Mouse (Mus musculus) yolk sac, embryonic 10.5 days (tissue): ENCODE measurements around the gene Pip4k2c.
A peak's percentile ranks its signal among the peaks of the same experiment; 100 is the strongest.

Experiments
- DNase-seq: peaks from one replicate; pipeline ENCODE4 v3.0.0-alpha.2; 2017; ENCODE audit warnings: low spot score

Gene Pip4k2c

DNA sequence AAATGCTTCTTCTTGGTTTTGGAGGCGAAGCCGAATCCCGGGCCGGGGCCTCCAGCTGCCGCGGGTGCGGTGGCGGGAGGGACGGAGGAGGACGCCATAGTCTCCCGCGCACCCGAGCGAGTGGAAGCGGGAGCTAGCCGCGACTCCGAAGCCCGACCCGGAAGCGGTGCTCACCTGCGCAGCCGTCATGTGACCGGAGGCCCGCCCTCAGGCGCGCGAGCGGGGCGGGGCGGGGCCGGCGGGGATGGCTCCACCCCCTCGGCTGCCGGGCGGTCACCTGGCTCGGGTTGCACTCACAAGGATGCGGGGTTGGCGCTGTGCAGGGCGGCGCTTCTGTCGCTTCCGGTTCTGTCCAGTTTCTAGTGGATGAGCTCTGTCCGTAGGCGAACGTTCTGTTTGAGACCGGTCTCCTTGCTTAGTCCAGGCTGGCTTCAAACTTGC lies at the start of gene Pip4k2c:
Pip4k2c (minus strand) TSS at position 172 of the 441 bp plus-strand sequence.
- DNase-seq = peak; percentile 94

DNA sequence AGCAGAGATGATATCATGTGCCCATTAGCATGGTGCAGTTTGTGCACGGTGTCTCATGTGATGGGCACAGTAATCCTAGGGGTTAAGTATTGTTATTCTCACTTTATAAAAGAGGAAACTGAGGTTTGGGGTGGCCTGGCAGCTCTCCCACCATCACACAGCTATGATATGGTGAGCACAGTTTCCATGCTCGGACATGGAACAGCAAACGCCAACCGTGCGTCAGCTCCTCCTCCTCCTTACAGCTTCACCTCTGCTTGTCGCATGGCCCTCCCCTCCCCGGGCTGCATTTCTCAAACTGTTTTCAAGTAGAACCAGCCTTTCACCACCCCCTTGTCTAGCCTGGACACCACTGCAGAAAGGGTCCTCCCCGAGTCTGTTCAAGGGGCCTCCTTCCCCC lies 47.1 kb upstream of the Pip4k2c start:
- DNase-seq = no peak

DNA sequence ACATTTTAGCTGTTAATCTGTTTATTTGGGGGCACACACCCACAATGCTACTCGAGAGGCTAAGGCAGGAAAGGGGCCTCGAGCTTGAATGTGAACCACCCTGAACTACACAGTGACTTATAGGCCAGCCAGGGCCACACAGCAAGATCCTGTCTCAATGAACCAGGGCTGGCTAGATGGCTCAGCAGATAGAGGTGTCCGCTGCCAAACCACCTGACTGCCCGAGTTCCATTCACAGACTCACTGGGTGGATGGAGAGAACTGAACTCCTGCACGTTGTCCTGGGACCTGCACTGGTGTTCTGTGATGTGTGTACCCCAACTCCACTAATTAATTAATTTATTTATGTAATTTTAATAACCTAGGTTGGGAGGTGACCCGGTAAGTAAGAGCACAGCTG lies 46.4 kb upstream of the Pip4k2c start:
- no peak for DNase-seq

DNA sequence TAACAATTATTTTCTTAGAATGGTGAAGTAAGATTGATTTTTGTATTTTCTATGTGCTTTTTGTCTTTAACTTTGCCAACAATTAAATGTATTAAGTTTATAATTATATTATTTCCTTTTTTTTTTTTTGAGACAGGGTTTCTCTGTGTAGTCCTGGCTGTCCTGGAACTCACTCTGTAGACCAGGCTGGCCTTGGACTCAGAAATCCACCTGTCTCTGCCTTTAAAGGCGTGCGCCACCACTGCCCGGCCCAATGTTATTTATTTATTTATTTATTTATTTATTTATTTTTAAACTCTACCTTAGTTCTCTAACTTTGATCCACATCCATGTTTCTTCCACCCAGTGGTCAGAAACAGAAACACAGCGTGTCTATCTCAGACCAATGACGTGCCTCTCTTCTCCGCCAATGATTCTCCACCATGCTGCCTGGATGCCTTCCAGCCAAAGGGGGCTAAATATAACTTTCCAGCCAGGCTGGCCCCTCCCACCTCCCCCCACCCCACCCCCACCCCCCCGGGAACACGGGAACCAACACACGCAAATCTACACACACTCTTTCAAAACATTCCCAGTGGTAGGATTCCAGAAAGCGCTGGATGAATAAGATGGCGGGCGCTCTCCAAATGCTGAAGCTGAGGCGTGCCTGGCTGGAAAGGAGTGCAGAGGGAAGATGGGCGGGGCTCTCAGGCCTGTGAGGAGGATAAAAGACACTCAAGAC lies 44.4 kb upstream of the Pip4k2c start:
- peak; percentile 66 for DNase-seq

DNA sequence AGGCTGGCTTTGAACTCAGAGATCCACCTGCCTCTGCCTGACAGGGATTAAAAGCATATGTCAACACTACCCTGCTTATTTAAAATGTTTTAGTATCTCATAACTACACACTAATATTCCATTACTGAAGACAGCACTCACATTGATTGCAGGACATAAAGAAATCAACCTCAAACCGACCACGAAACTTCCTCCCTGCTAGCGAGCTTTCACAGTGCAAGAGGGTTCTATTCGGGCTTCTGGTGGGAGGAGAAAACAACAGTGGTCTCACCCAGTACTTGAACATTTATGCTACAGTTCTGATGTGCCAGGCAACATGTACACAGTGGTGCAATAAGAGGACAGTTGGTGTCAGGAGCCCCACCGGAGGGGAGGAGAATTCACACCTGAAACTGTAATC lies 39.4 kb upstream of the Pip4k2c start:
- DNase-seq = no peak

DNA sequence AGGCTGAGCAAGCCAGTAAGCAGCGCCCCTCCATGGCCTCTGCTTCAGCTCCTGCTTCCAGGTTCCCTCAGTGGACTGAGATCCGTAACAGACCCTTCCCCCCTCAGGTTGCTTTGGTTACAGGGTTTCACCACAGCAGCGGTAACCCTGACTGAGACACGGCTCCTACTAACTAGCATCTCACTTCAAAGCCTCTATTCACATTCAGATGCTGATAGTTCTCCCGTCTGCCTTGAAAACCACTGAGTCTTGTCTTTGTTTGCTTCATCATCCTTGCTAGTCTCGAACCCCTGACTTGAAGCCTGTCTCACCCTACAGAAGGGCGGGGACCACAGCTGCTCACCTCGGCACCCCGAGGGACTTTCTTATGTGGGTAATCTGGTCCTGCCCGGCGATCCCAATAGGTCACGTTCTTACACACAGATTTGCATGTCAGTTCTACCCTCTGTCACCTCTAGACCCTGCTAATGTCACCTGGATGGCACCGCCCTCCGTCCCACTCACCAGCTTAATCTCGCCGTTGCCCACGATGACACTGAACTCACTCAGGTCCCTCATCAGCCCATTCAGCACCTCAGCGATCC lies 26.9 kb upstream of the Pip4k2c start:
- DNase-seq = no peak

DNA sequence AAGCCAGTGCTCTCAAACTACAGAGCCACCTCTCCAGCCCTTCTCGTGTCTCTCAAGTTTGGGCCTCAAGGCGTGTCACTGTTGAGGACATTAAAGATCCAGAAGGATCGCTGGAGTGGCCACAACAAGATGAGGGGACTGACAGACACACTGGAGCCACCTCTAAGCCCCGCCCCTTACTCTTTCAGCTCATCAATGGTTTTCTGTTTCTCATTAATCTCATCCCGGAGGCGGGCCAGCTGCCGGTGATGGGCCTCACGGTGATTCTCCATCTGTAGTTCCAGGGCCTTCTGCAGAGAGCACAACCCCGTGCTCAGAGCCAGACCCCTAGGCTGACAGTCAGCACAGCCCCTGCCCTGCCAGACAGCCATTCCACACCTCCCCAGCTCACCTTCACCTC lies 25.2 kb upstream of the Pip4k2c start:
- DNase-seq = no peak

DNA sequence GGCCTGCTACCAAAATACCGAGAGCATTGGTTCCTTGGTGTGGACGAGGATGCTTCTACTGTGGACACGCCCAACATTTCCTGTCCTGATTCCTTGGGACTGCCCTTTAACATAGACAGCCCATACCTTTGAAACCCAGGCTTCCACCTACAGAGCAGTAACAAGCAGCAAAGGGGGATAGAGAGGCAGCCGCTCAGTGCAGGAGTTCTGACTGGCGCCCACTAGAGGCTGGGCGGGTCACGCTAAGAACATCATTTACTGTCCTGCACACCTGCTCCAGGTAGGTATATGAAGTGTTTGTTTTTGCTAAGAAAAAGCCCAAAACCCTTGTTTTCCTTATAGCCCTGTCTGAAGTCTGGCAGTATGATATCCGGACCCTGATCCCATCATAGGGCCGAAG lies 21.8 kb upstream of the Pip4k2c start:
- DNase-seq = no peak

DNA sequence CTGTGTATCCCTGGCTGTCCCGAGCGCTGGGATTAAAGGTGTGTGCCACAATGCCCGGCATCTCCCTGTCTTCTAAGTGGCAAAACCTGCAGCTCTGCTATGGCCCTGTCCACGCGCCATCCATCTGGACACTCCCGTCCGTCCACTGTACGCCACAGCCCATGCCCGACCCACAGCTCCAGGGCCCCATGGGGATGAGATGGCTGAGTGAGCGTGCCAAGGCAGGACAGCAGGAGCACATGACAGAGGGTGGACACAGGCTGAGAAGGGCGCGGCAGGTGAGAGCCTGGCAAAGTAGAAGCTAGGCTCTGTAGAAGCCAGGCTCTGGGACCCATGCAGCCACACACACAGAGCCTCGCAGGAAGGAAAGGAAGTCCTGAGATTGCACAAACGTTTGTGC lies 20.4 kb upstream of the Pip4k2c start:
- DNase-seq = no peak

DNA sequence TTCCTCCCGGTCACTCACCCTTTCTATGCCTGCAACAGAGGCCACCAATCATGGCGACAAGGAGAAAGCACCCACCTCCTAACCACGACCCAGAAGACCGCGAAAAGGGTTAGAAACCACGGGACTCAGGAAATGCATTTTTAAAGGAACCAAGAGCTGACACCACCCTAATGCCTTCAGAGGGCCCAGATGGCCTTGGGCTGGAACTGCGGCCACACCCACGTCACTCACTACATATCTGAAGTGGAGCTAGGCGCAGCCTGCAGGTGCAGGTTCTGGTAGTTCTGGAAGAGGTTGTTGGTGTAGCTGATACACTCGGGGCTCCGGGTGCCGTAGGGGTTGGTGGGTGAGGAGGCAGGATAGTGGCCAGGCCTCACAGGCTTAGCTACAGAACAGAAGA lies 19.3 kb upstream of the Pip4k2c start:
- no peak for DNase-seq

DNA sequence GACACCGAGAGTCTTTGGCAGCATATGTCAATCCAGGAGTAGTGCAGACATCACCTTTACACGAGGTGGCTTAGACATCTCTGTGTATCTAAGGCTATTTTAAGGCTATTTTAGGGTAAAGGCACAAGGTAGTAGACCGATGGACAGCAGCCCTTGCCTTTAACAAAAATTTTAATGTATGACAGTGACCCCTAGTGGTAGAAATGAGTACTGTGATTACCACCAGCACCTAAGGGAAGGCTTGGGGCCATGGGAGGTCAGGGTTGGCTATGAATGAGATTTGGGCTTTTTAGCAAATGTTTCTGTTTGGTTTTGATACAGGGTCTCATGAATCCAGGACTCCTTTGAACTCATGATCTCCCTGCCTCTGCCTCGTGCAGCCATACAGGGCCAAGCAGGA lies 17.5 kb upstream of the Pip4k2c start:
- peak; percentile 44 for DNase-seq

DNA sequence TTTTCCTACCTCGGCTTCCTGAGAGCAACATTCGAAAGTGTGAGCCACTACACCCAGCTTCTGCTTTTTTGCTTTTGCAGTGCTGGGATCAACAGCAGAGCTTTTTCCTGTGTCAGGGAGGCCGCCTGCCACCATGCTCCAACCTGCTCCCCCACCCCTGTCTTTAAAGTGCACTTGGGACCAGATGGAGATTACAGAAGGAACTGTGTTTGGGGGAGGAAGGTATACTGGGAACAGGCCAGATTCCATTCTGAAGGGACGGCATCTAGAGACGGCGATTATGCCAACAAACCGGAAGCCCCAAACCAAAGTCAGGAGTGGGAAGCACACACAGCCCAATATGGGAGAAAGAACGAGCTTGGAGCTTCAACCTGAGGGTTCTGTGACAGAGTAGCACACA lies 15.8 kb upstream of the Pip4k2c start:
- DNase-seq = no peak

DNA sequence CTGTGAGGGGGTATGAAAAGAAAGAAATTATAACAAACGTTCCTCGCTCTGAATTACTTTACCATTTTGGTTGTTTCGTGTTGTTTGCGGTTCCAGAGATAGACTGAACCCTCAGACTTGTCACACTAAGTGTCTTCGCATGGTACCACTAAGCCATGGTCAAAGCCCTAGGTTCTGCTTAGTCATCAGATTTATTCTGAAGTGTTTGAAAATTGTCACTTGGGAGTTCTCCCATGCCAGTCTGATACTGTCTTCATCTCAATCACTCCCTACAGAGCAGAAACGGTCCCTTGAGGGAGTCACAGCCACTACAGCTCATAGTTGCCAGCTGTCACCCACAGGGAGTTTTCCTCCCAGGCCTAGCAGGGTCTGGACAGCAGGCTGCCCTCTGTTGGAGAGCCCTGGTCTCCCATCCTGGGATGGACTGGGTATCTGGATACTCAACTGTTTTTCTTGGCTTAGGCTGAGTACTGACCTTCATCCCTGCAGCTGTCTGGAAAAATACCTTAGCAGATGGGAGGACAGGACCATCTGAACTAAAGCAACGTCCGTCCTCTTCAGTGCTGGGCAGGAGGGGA lies 15.0 kb upstream of the Pip4k2c start:
- no peak for DNase-seq

DNA sequence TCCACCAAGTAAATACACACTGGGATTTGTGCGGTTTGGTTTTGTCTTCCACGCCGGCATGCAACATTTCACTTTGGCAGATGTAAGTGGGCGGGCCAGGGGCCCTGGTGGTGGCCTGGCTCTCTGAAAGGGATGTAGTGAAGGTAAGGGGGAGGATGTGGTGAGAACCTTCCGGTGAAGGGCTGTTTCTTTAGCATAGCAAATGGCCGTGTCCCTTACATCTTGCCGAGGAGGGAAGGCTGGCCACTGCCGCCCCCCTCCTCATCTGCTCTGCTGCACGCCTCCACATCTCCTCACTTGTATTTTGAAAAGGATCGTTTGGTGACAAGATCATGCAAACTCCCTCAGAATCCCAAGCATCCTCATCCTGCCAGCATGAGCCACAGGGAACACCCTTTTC lies 14.3 kb upstream of the Pip4k2c start:
- no peak for DNase-seq

DNA sequence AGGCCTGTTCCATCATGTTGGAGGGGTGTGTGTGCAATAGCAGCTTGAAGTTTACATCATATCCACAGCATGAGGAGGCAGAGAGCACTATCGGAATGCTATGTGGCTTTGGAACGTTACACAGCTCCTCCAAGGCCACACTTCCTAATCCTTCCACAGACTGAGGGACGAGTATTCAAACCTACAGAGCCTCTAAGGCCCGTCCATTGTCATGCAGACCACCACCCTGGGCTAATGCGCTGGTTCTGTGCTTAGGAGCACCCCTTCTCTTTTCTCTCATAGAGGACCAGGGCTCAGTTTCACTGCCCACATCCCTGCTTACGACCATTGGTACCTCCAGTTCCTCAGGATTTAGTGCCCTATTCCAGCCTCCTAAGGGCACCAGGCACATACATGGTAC lies 13.8 kb upstream of the Pip4k2c start:
- DNase-seq = no peak

DNA sequence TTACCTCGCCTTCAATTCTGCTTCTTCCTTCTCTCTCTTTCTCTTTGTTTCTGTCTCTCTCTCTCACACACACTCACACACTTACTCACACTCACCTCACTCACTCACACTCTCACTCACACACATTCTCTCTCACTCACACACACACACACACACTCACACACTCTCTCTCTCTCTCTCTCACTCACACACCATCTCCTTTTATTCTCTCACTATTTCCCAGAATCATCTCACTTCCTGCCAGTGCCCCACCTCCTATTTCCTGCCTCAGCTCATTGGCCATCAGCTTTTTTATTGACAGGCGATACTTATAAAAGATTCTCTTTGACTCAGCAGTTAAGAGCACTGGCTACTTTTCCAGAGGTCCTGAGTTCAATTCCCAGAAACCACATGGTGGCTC lies 7.0 kb upstream of the Pip4k2c start:
- no peak for DNase-seq

DNA sequence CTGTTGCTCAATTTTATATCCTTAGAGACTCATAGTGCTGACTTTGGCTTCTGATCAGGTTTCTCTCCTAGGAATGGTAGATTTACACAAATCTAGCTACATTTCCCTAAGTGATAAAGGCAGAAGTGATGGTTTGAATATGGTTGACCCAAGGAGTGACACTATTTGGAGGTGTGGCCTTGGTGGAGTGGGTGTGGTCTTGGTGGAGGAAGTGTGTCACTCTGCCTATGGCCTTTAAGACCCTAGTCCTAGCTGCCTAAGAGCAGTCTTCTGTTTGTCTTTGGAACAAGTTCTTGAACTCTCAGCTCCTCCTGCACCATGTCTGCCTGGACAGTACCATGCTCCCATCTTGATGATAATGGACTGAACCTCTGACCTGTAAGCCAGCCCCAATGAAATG lies 5.8 kb upstream of the Pip4k2c start:
- no peak for DNase-seq

DNA sequence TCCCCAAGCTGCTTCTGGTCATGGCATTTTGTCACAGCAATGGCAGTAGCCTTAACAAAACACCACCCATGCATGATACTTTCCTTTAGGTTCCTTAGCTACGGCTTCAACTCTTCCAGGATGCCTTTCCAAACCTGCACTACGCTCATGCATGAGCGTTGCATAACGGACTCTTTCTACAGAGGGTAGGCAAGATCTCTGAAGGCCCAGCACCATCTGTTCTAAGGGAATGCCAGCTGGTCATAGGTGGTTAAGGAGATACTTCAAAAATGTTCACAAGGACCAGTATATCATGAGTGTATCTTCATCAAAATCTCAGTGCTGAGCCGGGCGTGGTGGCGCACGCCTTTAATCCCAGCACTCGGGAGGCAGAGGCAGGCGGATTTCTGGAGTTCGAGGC lies 5.1 kb upstream of the Pip4k2c start:
- DNase-seq = no peak

DNA sequence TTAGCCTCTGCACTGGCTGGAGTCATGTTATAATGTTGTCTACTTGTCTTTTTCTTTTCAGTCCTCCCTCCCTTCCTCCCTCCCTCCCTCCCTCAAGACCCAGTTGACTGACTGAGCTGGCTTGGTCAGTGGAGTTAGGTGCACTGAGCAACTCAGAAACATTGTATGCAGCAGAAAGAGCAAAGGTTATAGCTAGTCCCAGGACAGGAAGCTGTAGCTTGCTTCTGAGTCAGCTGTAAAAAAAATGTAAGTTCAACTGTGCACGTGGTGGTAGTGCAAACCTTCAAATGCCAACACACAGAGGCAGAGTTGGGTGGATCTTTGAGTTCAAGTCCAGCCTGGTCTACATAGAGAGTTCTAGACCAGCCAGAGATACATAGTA lies 3.0 kb upstream of the Pip4k2c start:
- peak; percentile 75 for DNase-seq

DNA sequence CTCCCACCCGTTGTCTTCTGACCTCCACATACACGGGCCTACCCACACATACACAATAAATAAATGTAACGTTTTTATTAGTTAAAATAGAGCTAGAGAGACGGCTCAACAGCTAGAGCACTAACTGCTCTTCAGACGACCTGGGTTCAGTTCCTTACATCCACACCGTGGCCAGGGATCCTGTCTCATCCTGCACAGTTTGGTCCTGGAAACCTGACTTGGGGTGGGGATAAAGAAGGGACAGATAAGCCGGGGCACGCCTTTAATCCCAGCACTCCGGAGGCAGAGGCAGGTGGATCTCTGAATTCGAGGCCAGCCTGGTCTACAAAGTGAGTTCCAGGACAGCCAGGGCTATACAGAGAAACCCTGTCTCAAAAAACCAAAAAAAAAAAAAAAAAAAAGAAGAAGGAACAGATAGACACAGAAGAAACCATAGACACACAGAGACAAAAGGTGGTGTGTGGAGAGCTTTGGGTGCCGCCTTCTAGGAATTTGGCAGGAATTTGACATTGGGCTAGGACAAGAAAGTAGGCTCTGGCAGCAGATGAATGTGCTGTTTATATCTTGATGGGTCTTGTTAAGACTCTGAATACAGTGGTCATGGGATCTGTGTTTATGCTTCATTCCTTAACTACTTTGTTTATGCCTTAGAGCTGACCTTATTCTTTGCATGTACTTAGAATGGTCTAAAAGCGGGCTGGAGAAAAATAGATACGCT lies 2.5 kb upstream of the Pip4k2c start:
- DNase-seq = no peak

DNA sequence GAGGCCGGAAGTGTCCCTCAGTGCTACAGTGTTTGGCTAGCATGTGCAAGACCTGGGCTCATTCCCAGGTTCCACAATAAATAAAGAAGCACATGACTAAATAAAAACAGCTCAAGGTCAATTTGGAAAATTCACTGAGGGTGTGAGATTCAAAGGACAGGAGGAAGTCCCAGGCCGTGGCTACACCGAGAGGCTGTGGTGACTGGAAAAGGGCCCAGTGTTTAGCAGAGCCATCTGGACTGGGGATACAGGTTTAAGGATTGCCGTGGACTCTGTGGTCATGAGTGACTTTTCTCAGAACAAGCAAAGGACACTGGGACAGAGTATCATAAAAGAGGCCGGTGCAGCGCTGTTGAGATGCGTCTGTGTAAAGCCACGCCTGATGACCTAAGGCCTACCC lies 1.9 kb upstream of the Pip4k2c start:
- no peak for DNase-seq

DNA sequence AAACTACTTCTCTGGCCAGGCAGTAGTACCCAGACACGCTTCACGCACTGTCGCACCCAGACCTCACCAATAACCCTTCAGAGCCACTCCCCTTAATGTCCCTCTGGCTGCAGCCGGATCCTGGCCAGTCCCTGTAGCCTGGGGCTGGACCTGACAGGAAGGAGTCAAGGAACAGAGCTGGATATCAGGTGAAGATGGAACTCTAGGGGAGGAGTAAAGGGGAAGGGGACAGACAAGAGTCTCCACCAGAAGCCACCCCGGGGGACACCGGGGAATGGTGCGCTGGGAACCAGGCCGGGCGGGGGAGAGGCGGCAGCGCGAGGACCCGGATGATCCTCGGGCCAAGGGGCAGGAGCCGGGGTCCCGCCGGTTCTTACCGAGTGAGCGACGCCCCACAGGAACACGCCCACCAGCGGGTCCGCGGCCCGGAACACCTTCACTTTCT lies 402 bp downstream of the Pip4k2c start:
- DNase-seq = no peak

DNA sequence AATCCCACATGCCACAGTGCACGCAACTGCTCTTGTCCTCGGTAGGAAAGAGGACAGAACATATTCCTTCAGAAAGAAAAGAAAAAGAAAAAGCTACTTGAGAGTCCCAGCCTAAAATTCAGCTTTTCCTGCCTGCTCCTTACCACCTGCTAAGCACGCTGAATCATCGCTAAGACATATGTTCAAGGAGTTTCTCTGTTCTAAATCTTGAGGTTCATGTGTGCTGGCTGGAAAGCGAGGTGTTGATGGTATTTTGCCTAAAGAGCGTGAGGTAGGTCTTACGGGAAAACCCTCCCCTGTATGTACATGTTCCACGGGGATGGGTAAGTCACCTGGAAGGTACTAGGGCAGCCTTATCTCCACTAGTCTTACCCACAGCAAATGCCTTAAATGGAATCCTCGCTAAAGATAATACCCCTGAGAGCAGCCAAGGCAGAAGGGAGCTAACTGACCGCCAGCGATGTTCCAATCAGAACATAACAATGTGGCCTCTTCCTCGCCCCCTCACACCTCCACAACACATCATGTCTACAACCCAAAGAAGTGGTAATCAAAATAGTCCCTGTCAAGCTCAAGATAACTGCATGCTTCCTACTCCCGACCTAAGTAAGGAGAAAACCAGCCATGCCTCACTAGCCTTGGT lies 1.3 kb downstream of the Pip4k2c start:
- DNase-seq = peak; percentile 2
